Mouse (Mus musculus): ENCODE data around the gene Crb1.

- TF ChIP-seq CTCF (IDR thresholded peaks at IDR 0.05; ENCODE audit: low read depth), result no peak
- no peak for TF ChIP-seq EP300 (IDR thresholded peaks at IDR 0.05; ENCODE audit: low read depth)
Measured at GRCm38 (mm10) chr1:139425006-139425405, 48.1 kb upstream of the Crb1 start.

Measured in liver, postnatal 0 days (tissue).